Mouse (Mus musculus): ENCODE results near the gene Trim11.

The Trim11 gene

GRCm38 (mm10) chr11:58957226-58957914 is 20.5 kb upstream of the Trim11 start:
- no peak for DNase-seq

- DNase-seq, result no peak
These were observed 19.4 kb upstream of the Trim11 start for GRCm38 (mm10) chr11:58958536-58958935.

- DNase-seq, result no peak
These were observed 18.6 kb upstream of the Trim11 start for GRCm38 (mm10) chr11:58959186-58959825.

- peak; percentile 88 for DNase-seq
These were observed 17.9 kb upstream of the Trim11 start for GRCm38 (mm10) chr11:58959921-58960465.

GRCm38 (mm10) chr11:58961364-58962177 is 16.3 kb upstream of the Trim11 start:
- DNase-seq, result no peak

- peak; percentile 64 for DNase-seq
These were observed 14.3 kb upstream of the Trim11 start for GRCm38 (mm10) chr11:58963543-58963942.

- no peak for DNase-seq
These were observed 13.7 kb upstream of the Trim11 start for GRCm38 (mm10) chr11:58964216-58964615.

- no peak for DNase-seq
These were observed 12.7 kb upstream of the Trim11 start for GRCm38 (mm10) chr11:58965001-58965760.

GRCm38 (mm10) chr11:58967346-58967745 is 10.5 kb upstream of the Trim11 start:
- DNase-seq, result no peak

- no peak for DNase-seq
These were observed 9.3 kb upstream of the Trim11 start for GRCm38 (mm10) chr11:58968551-58968950.

- peak; percentile 45 for DNase-seq
These were observed 8.9 kb upstream of the Trim11 start for GRCm38 (mm10) chr11:58969027-58969426.

- peak; percentile 74 for DNase-seq
These were observed 8.2 kb upstream of the Trim11 start for GRCm38 (mm10) chr11:58969659-58970058.

- no peak for DNase-seq
These were observed 6.9 kb upstream of the Trim11 start for GRCm38 (mm10) chr11:58970831-58971530.

GRCm38 (mm10) chr11:58971796-58972195 is 6.1 kb upstream of the Trim11 start:
- no peak for DNase-seq

GRCm38 (mm10) chr11:58974414-58974813 is 3.5 kb upstream of the Trim11 start:
- DNase-seq, result no peak

- no peak for DNase-seq
These were observed 743 bp upstream of the Trim11 start for GRCm38 (mm10) chr11:58977150-58977549.

GRCm38 (mm10) chr11:58977607-58978026 is 276 bp upstream of the Trim11 start:
- no peak for DNase-seq

- peak; percentile 35 for DNase-seq
These were observed 775 bp downstream of the Trim11 start for GRCm38 (mm10) chr11:58978706-58979030.

- no peak for DNase-seq
These were observed 1.3 kb downstream of the Trim11 start for GRCm38 (mm10) chr11:58979183-58979582.

GRCm38 (mm10) chr11:58979661-58980060 is 1.8 kb downstream of the Trim11 start:
- DNase-seq, result no peak

GRCm38 (mm10) chr11:58980381-58980990 is 2.6 kb downstream of the Trim11 start:
- peak; percentile 62 for DNase-seq
